Mouse (Mus musculus) embryonic fibroblast, embryonic 13.5 days (primary cell): ENCODE measurements around the gene Ppp1r14a. TPM values are rescaled to one million over a fixed set of nuclear protein-coding genes. Genes with fewer than 3 reads are reported as not detected.

ENCODE experiments used
- H3K27ac ChIP-seq: 2 replicates; pipeline ENCODE4 v1.5.1; 2012; ENCODE audit warnings: low read length, control low read depth, inconsistent platforms; ENCODE audit not compliant: insufficient read depth
- H3K4me1 ChIP-seq: 2 replicates; pipeline ENCODE4 v1.6.1; 2011; ENCODE audit warnings: low read length; ENCODE audit not compliant: control insufficient read depth, insufficient read depth
- H3K4me3 ChIP-seq: 2 replicates; pipeline ENCODE4 v1.5.1; 2011; ENCODE audit warnings: mild to moderate bottlenecking, control low read depth, low read length; ENCODE audit not compliant: insufficient read depth
- CTCF ChIP-seq: IDR thresholded peaks from 2 replicates; pipeline ENCODE4 v1.5.1; 2011; ENCODE audit warnings: mild to moderate bottlenecking, control low read depth, low read length, moderate library complexity, borderline replicate concordance; ENCODE audit not compliant: insufficient read depth
- POLR2A ChIP-seq: IDR thresholded peaks from 2 replicates; pipeline ENCODE4 v1.6.1; 2011; ENCODE audit warnings: low read depth, mild to moderate bottlenecking, control low read depth, low read length, moderate library complexity
- polyA plus RNA-seq: library from polyadenylated mRNA; stranded (reverse); fragments of >200 nt; gene quantifications from 2 replicates; pipeline ENCODE4 v1.2.4, GENCODE M21; 2011; ENCODE audit warnings: low read depth; ENCODE audit not compliant: missing spikeins, insufficient read length

Ppp1r14a gene
- polyA plus RNA-seq, 1 experiment, result 8.2 TPM

GRCm38 (mm10) chr7:29327087-29327486 lies 38.0 kb downstream of the Ppp1r14a start:
- no peaks in the 10 kb centered on the region for H3K4me1 ChIP-seq
- TF ChIP-seq POLR2A, result no peak
- TF ChIP-seq CTCF, result no peak
- H3K4me3 ChIP-seq, result no peak overlapping the region
- no peak overlapping the region for H3K27ac ChIP-seq

- TF ChIP-seq POLR2A (no peak), CTCF (no peak)
- H3K4me3 ChIP-seq, result no peak overlapping the region
- no peak overlapping the region for H3K27ac ChIP-seq
- H3K4me1 ChIP-seq, result no peaks in the 10 kb centered on the region
Observed at GRCm38 (mm10) chr7:29328984-29329383, 39.9 kb downstream of the Ppp1r14a start.

DNA sequence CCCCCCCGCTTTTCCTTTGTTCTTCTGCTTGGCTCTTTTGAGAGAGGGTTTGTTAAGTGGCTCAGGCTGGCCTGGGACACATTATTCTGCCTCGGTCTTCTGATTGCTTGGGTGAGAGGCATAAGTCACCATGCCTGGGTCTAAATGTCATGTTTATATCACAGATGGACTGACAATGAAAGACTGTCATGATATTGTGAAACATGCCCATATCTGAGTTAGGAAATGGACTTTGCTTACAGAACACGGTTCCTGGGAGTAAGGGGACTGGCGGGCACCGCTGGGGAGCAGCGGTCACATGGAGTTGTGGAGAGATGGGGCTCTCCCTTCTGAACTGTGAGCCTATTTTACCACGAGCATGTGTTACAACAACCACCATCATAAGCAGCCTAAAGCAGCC lies 45.0 kb downstream of the Ppp1r14a start:
- Histone ChIP-seq H3K4me1 (no peaks in the 10 kb centered on the region), H3K27ac (no peak overlapping the region), H3K4me3 (no peak overlapping the region)
- no peak for TF ChIP-seq POLR2A
- no peak for TF ChIP-seq CTCF

GRCm38 (mm10) chr7:29335276-29335675 lies 46.2 kb downstream of the Ppp1r14a start:
- Histone ChIP-seq H3K4me1 (no peaks in the 10 kb centered on the region), H3K27ac (no peak overlapping the region)
- TF ChIP-seq POLR2A, result no peak

DNA sequence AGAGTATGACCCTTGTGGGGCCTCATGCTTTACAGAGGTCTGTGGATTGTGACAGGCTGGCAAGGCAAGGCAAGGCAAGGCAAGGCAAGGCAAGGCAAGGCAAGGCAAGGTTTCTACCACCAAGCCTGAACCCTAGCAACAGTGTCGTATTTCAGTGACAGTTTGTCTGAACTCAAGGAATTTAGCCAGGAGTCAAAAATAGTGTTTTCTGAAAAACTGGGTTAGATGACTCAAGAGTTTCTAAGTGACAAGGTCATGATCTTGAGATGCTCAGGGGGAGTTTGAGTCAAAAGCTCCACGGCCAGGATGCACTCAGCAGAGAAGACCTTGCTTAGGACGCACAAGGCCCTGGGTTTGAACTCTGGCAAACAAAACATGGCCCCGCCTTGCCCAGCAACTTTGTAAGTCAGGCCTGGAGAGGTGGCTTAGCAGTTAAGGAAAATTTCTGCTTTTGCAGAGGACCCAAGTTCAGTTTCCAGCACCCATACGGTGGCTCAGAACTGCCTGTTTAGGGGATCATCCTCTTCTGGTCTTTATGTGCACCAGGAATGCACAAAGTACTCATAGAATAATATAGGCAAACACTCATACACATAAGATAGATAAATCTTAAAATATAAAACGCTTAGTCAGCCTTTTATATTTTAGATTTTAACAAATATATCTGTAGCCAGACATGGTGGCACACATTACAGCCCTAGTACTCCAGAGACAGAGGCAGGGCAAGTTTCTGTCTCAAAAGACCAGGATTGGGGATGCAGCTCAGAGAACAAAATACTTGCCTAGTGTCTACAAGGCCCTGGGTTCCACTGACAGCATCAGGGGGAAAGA lies 46.9 kb downstream of the Ppp1r14a start:
- TF ChIP-seq CTCF (no peak), POLR2A (no peak)
- Histone ChIP-seq H3K4me1 (no peaks in the 10 kb centered on the region), H3K4me3 (no peak overlapping the region), H3K27ac (no peak overlapping the region)

More at GRCm38 (mm10) chr7:29335276-29335675, 46.2 kb downstream of the Ppp1r14a start:
- H3K4me3 ChIP-seq, result no peak overlapping the region

- no peaks in the 10 kb centered on the region for H3K4me1 ChIP-seq
- no peak overlapping the region for H3K4me3 ChIP-seq
- H3K27ac ChIP-seq, result no peak overlapping the region
- no peak for TF ChIP-seq POLR2A
Observed at GRCm38 (mm10) chr7:29336795-29337319, 47.7 kb downstream of the Ppp1r14a start.

DNA sequence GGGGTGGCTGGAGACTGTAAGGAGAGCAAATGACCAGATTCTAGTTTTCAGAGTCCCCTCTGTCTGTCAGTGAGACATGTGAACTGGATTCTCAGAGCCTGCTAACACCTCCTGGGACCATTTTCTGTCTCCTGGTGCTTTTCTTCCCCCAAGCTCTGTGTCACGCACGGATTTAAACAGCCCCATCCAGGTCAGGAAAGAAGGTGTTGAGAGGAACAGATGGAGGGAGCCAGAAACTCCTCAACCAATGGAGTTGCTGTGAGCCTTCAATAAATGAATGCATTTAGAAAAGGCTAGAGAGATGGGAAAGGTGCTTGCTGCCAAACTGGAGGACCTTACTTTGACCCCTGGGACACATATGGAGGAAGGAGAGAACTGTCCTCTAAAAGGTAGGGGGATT lies 48.7 kb downstream of the Ppp1r14a start:
- H3K27ac ChIP-seq, result no peak overlapping the region
- no peak for TF ChIP-seq POLR2A
- no peak for TF ChIP-seq CTCF
- H3K4me3 ChIP-seq, result no peak overlapping the region
- H3K4me1 ChIP-seq, result no peaks in the 10 kb centered on the region

DNA sequence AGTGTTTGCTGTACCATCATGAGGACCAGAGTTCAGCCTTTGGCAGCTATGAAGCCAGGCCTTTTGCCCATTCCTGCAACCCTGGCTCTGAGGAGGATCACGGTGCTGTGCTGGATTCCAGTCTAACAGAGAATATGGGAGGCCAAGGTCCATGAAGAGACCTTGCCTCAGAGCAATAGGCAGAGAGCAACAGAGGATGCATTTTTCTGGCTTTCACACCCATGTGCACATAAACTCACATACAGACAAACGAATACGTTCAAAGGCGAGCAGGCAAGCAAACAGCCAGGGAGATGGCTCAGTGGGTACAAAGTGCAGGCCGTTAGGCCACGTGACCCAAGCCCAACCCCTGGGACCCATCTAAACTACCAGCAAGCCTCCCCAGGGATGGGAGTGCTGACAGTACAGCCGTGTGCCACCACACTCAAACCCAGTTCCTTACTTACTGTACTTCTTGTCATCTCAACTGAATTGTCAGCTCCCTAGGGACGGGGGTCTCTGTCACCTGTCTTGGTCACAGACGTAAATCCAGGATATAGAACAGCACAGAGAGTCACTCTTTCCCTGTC lies 49.3 kb downstream of the Ppp1r14a start:
- H3K4me1 ChIP-seq, result no peaks in the 10 kb centered on the region
- H3K27ac ChIP-seq, result no peak overlapping the region
- H3K4me3 ChIP-seq, result no peak overlapping the region
- TF ChIP-seq POLR2A (no peak), CTCF (no peak)

- no peak overlapping the region for H3K27ac ChIP-seq
- TF ChIP-seq CTCF (no peak), POLR2A (no peak)
- no peak overlapping the region for H3K4me3 ChIP-seq
- H3K4me1 ChIP-seq, result no peaks in the 10 kb centered on the region
Observed at GRCm38 (mm10) chr7:29338984-29339679, 50.0 kb downstream of the Ppp1r14a start.

DNA sequence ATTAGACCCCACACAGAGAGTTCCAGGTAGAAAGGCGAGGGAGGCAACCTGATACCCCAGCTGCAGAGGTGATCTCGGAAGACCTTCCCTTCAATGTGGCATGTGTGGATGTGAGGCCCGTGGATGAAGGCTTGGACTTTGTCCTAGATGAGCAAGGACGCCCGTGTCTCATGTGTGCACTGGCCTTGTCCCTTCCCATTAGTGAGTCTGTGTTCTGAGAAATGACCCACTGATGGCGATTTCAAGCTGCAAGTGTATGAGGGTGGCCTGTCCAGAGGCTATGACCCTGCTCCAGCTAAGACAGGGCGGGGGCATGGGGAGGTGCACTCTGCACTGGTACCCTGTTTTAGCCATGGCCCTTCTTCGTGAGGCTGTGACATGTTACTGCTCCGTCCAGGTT lies 51.1 kb downstream of the Ppp1r14a start:
- Histone ChIP-seq H3K4me3 (no peak overlapping the region), H3K4me1 (no peaks in the 10 kb centered on the region), H3K27ac (no peak overlapping the region)
- TF ChIP-seq CTCF (no peak), POLR2A (no peak)
